Mouse (Mus musculus) CH12.LX (cell line): ENCODE results near the gene Gm28048. TPM values are rescaled to one million over a fixed set of nuclear protein-coding genes. Genes with fewer than 3 reads are reported as not detected.

Experiments
- DNase-seq: peaks from one replicate; pipeline ENCODE4 v3.0.0-alpha.2; 2013; ENCODE audit errors: extremely low read depth
- H3K27ac ChIP-seq: 2 replicates; pipeline ENCODE4 v1.5.1; 2012; ENCODE audit warnings: low read depth, mild to moderate bottlenecking, control low read depth, moderate library complexity; ENCODE audit not compliant: insufficient read depth
- H3K27me3 ChIP-seq: replicated peaks from 2 replicates; pipeline ENCODE3; 2012; ENCODE audit warnings: inconsistent platforms
- H3K36me3 ChIP-seq, 2 experiments: replicated peaks in 1 of 2; 2 replicates each; pipeline versions ENCODE3 to v1.6.1; 2012; ENCODE audit warnings: inconsistent platforms in 1 of 2, low read length in 1 of 2, mild to moderate bottlenecking in 1 of 2, mixed read lengths in 1 of 2, moderate library complexity in 1 of 2; ENCODE audit not compliant: control insufficient read depth in 1 of 2, insufficient read depth in 1 of 2
- H3K4me1 ChIP-seq, 2 experiments: 2 replicates each; pipeline ENCODE4 v1.6.1; 2012; ENCODE audit warnings: inconsistent platforms in 1 of 2, moderate library complexity in 1 of 2; ENCODE audit not compliant: insufficient read depth in 2 of 2, control insufficient read depth in 1 of 2
- H3K4me2 ChIP-seq: 2 replicates; pipeline ENCODE4 v1.6.1; 2012; ENCODE audit warnings: low read depth, mild to moderate bottlenecking, control low read depth; ENCODE audit not compliant: poor library complexity, insufficient read depth, severe bottlenecking
- H3K4me3 ChIP-seq, 3 experiments: fragments of 150-350 bp in 1 of 3; sonication (generic) in 1 of 3; replicated peaks in 1 of 3; 2 replicates each; pipeline versions ENCODE3 to v1.5.1; 2011 to 2012; ENCODE audit warnings: low read depth in 2 of 3, low read length in 2 of 3, mild to moderate bottlenecking in 2 of 3, moderate library complexity in 2 of 3, control low read depth in 1 of 3, improper control_type of control experiment in 1 of 3, inconsistent platforms in 1 of 3, mixed read lengths in 1 of 3; ENCODE audit not compliant: poor library complexity in 1 of 3
- H3K79me2 ChIP-seq: replicated peaks from 2 replicates; pipeline ENCODE4 v1.6.1; 2012; ENCODE audit warnings: mild to moderate bottlenecking, moderate library complexity; ENCODE audit not compliant: control insufficient read depth, poor library complexity, insufficient read depth, severe bottlenecking; ENCODE audit errors: extremely low read depth
- H3K9ac ChIP-seq: 2 replicates; pipeline ENCODE4 v1.6.1; 2012; ENCODE audit warnings: low read depth, mild to moderate bottlenecking, control low read depth, moderate library complexity; ENCODE audit not compliant: insufficient read depth
- H3K9me3 ChIP-seq: replicated peaks from 2 replicates; pipeline ENCODE3; 2012; ENCODE audit warnings: low read length, inconsistent platforms, mixed read lengths
- BHLHE40 ChIP-seq: IDR thresholded peaks from 2 replicates; pipeline ENCODE4 v1.6.1; 2011; ENCODE audit warnings: mild to moderate bottlenecking, low read depth, low read length, improper control_type of control experiment
- CHD1 ChIP-seq: IDR thresholded peaks from 2 replicates; pipeline ENCODE4 v1.6.1; 2012; ENCODE audit warnings: low read depth, low read length, improper control_type of control experiment, inconsistent platforms
- CHD2 ChIP-seq: IDR thresholded peaks from 2 replicates; pipeline ENCODE4 v1.6.1; 2011; ENCODE audit warnings: low read length, improper control_type of control experiment
- E2F4 ChIP-seq: IDR thresholded peaks from 2 replicates; pipeline ENCODE4 v1.6.1; 2011; ENCODE audit warnings: low read depth, low read length, improper control_type of control experiment; ENCODE audit not compliant: insufficient replicate concordance
- ELF1 ChIP-seq: IDR thresholded peaks from 2 replicates; pipeline ENCODE4 v1.6.1; 2014; ENCODE audit warnings: low read depth, mild to moderate bottlenecking, inconsistent platforms, low read length, improper control_type of control experiment
- EP300 ChIP-seq: IDR thresholded peaks from 2 replicates; pipeline ENCODE4 v1.6.1; 2011; ENCODE audit warnings: low read length, improper control_type of control experiment
- ETS1 ChIP-seq: conservative IDR thresholded peaks from 2 replicates; pipeline ENCODE4 v1.6.1; 2012; ENCODE audit warnings: low read depth, mild to moderate bottlenecking, inconsistent platforms, low read length, improper control_type of control experiment, moderate library complexity
- JUN ChIP-seq: IDR thresholded peaks from 2 replicates; pipeline ENCODE4 v1.6.1; 2011; ENCODE audit warnings: low read depth, mild to moderate bottlenecking, low read length, improper control_type of control experiment, moderate library complexity; ENCODE audit not compliant: insufficient read depth
- MAFK ChIP-seq: IDR thresholded peaks from 2 replicates; pipeline ENCODE4 v1.6.1; 2011; ENCODE audit warnings: low read length, improper control_type of control experiment; ENCODE audit not compliant: insufficient replicate concordance
- MAX ChIP-seq: IDR thresholded peaks from 2 replicates; pipeline ENCODE4 v1.6.1; 2011; ENCODE audit warnings: low read length, improper control_type of control experiment
- MYC ChIP-seq: IDR thresholded peaks from 2 replicates; pipeline ENCODE4 v1.6.1; 2011; ENCODE audit warnings: low read depth, mild to moderate bottlenecking, improper control_type of control experiment, low read length
- NELFE ChIP-seq: IDR thresholded peaks from 2 replicates; pipeline ENCODE4 v1.6.1; 2011; ENCODE audit warnings: low read depth, low read length, improper control_type of control experiment
- NRF1 ChIP-seq: IDR thresholded peaks from 2 replicates; pipeline ENCODE4 v1.6.1; 2014; ENCODE audit warnings: low read depth, mild to moderate bottlenecking, inconsistent platforms, low read length, improper control_type of control experiment, moderate library complexity
- PAX5 ChIP-seq: IDR thresholded peaks from 2 replicates; pipeline ENCODE4 v1.6.1; 2012; ENCODE audit warnings: low read length, inconsistent platforms, mixed read lengths
- POLR2AphosphoS2 ChIP-seq: IDR thresholded peaks from 2 replicates; pipeline ENCODE4 v1.6.1; 2011; ENCODE audit warnings: low read depth, low read length, improper control_type of control experiment
- RAD21 ChIP-seq: IDR thresholded peaks from 2 replicates; pipeline ENCODE4 v1.6.1; 2011; ENCODE audit warnings: low read depth, mild to moderate bottlenecking, low read length, improper control_type of control experiment, moderate library complexity
- SIN3A ChIP-seq: IDR thresholded peaks from 2 replicates; pipeline ENCODE4 v1.6.1; 2012; ENCODE audit warnings: low read length, improper control_type of control experiment, inconsistent platforms
- SMC3 ChIP-seq: IDR thresholded peaks from 2 replicates; pipeline ENCODE4 v1.6.1; 2011; ENCODE audit warnings: low read depth, low read length, improper control_type of control experiment
- TBP ChIP-seq: conservative IDR thresholded peaks from 2 replicates; pipeline ENCODE4 v1.6.1; 2011; ENCODE audit warnings: low read depth, low read length, improper control_type of control experiment
- TCF12 ChIP-seq: IDR thresholded peaks from 2 replicates; pipeline ENCODE4 v1.6.1; 2014; ENCODE audit warnings: low read depth, mild to moderate bottlenecking, inconsistent platforms, low read length, improper control_type of control experiment
- UBTF ChIP-seq: IDR thresholded peaks from 2 replicates; pipeline ENCODE4 v1.6.1; 2012; ENCODE audit warnings: low read depth, mild to moderate bottlenecking, inconsistent platforms, low read length, improper control_type of control experiment, moderate library complexity
- USF1 ChIP-seq: IDR thresholded peaks from 2 replicates; pipeline ENCODE4 v1.6.1; 2014; ENCODE audit warnings: low read depth, mild to moderate bottlenecking, inconsistent platforms, low read length, improper control_type of control experiment
- USF2 ChIP-seq: conservative IDR thresholded peaks from 2 replicates; pipeline ENCODE4 v1.6.1; 2011; ENCODE audit warnings: low read depth, low read length, improper control_type of control experiment
- ZC3H11A ChIP-seq: IDR thresholded peaks from 2 replicates; pipeline ENCODE4 v1.6.1; 2012; ENCODE audit warnings: low read depth, mild to moderate bottlenecking, inconsistent platforms, low read length, improper control_type of control experiment
- ZKSCAN1 ChIP-seq: IDR thresholded peaks from 2 replicates; pipeline ENCODE4 v1.6.1; 2012; ENCODE audit warnings: low read depth, inconsistent platforms, low read length, improper control_type of control experiment, borderline replicate concordance
- ZMIZ1 ChIP-seq: IDR thresholded peaks from 2 replicates; pipeline ENCODE4 v1.6.1; 2012; ENCODE audit warnings: low read depth, mild to moderate bottlenecking, inconsistent platforms, low read length, improper control_type of control experiment
- ZNF384 ChIP-seq: IDR thresholded peaks from 2 replicates; pipeline ENCODE4 v1.6.1; 2012; ENCODE audit warnings: low read depth, low read length, improper control_type of control experiment, inconsistent platforms
- dilution Hi-C: fragments of 300-500 bp; cut with MboI; formaldehyde crosslinking; loops from 2 replicates; pipeline ENCODE4 v1.14.3; 2020; ENCODE audit warnings: low sequenced_read_pairs; ENCODE audit not compliant: extremely low pct_unique_long_range_greater_than_20kb, extremely low pct_ligation_motif_present
- in situ Hi-C: fragments of 300-500 bp; cut with MboI; formaldehyde crosslinking; loops from 3 replicates; pipeline ENCODE4 v1.14.3; 2019; ENCODE audit warnings: low sequenced_read_pairs, low pct_ligation_motif_present, low pct_unique_long_range_greater_than_20kb, mixed read lengths
- polyA plus RNA-seq: library from polyadenylated mRNA; unstranded; fragments of >175 nt; gene quantifications from 2 replicates; pipeline ENCODE4 v1.2.1, GENCODE M21; 2012; ENCODE audit warnings: low read depth; ENCODE audit not compliant: insufficient read length
- total RNA-seq, 2 experiments: library from RNA; depleted of rRNA; stranded (reverse); fragments of 300-350 nt in 1 of 2; fragments of >200 nt in 1 of 2; gene quantifications; 2 replicates each; pipeline ENCODE4 v1.2.3; 2012 to 2014

The Gm28048 gene
- total and polyA plus RNA-seq, 3 experiments, result 32.6 to 93.3 (median 59.5) TPM

GRCm38 (mm10) chr11:22793176-22793880, 188.6 kb downstream of the Gm28048 start:
- in situ Hi-C loops, result no loop called here
- Histone ChIP-seq H3K4me1 (peaks cover 29 to 51% of the 10 kb centered on the region in 2 experiments), H3K27me3 (no peaks in the 10 kb centered on the region), H3K27ac (no peak overlapping the region), H3K4me3 (no peak overlapping the region), H3K79me2 (no peaks in the 10 kb centered on the region), H3K4me2 (peak overlapping the region; percentile 74), H3K9me3 (peaks cover 2% of the 10 kb centered on the region), H3K36me3 (peaks cover 3 to 17% of the 10 kb centered on the region in 2 experiments), H3K9ac (0 out of 2 replicates have a peak overlapping the region, but pooled peaks have one; percentile 2)
- dilution Hi-C loops, result no loop called here
- peak; percentile 72 for DNase-seq
- TF ChIP-seq MYC, result peak; percentile 98
- TF ChIP-seq CHD1, result no peak
- no peak for TF ChIP-seq ELF1
- no peak for TF ChIP-seq UBTF
- TF ChIP-seq NRF1, result no peak
- TF ChIP-seq SMC3, result no peak
- no peak for TF ChIP-seq ZNF384
- no peak for TF ChIP-seq MAFK
- no peak for TF ChIP-seq ZKSCAN1
- no peak for TF ChIP-seq NELFE
- TF ChIP-seq USF1, result no peak
- TF ChIP-seq TCF12, result peak; percentile 56
- peak; percentile 55 for TF ChIP-seq EP300
- no peak for TF ChIP-seq JUN
- no peak for TF ChIP-seq USF2
- peak; percentile 95 for TF ChIP-seq MAX
- TF ChIP-seq E2F4, result no peak
- no peak for TF ChIP-seq CHD2
- no peak for TF ChIP-seq RAD21
- TF ChIP-seq TBP, result 0 out of 2 replicates have a peak, but pooled peaks have one; percentile 47
- TF ChIP-seq POLR2AphosphoS2, result no peak
- peak; percentile 56 for TF ChIP-seq BHLHE40
- TF ChIP-seq ZMIZ1, result no peak
- no peak for TF ChIP-seq ZC3H11A
- no peak; the same call in 1 of the 2 replicates for TF ChIP-seq ETS1
- no peak for TF ChIP-seq PAX5
- no peak for TF ChIP-seq SIN3A
